Mouse (Mus musculus) G1E (cell line): Measurements from ENCODE around the gene Zbtb8a. TPM values are rescaled to one million over a fixed set of nuclear protein-coding genes. Genes with fewer than 3 reads are reported as not detected.

Experiments
- ATAC-seq: 2 replicates; pipeline ENCODE4 v1.8.0; 2016; ENCODE audit warnings: mild to moderate bottlenecking; ENCODE audit not compliant: insufficient number of reproducible peaks, poor library complexity, low FRiP score, severe bottlenecking; ENCODE audit errors: extremely low read depth
- DNase-seq: peaks from one replicate; pipeline ENCODE4 v3.0.0; 2012; ENCODE audit warnings: low spot score
- H3K27me3 ChIP-seq: 2 replicates; pipeline ENCODE4 v1.6.1; 2012; ENCODE audit warnings: mild to moderate bottlenecking, low read length, inconsistent platforms; ENCODE audit not compliant: insufficient read depth
- H3K36me3 ChIP-seq: replicated peaks from 2 replicates; pipeline ENCODE3; 2012; ENCODE audit warnings: mild to moderate bottlenecking, inconsistent platforms
- H3K4me1 ChIP-seq: 2 replicates; pipeline ENCODE4 v1.6.1; 2012; ENCODE audit warnings: low read depth, low read length, inconsistent platforms, mixed read lengths; ENCODE audit not compliant: insufficient read depth
- H3K4me3 ChIP-seq: 2 replicates; pipeline ENCODE4 v1.5.1; 2012; ENCODE audit warnings: low read depth, mild to moderate bottlenecking, inconsistent platforms, low read length, moderate library complexity, mixed read lengths
- H3K9me3 ChIP-seq: replicated peaks from 2 replicates; pipeline ENCODE4 v1.6.1; 2012; ENCODE audit warnings: inconsistent platforms
- CTCF ChIP-seq: IDR thresholded peaks from 2 replicates; pipeline ENCODE4 v1.5.1; 2012; ENCODE audit warnings: low read depth, low read length, inconsistent platforms, mixed read lengths
- GATA1 ChIP-seq: IDR thresholded peaks from 2 replicates; pipeline ENCODE4 v1.6.1; 2012; ENCODE audit warnings: borderline replicate concordance, low read length, inconsistent platforms, mixed read lengths
- GATA2 ChIP-seq: IDR thresholded peaks from 2 replicates; pipeline ENCODE4 v1.6.1; 2012; ENCODE audit warnings: low read depth, low read length, inconsistent platforms, borderline replicate concordance
- POLR2AphosphoS5 ChIP-seq: IDR thresholded peaks from 2 replicates; pipeline ENCODE4 v1.6.1; 2012; ENCODE audit warnings: low read depth, low read length, inconsistent platforms; ENCODE audit not compliant: insufficient replicate concordance
- TAL1 ChIP-seq: conservative IDR thresholded peaks from 2 replicates; pipeline ENCODE4 v1.6.1; 2012; ENCODE audit warnings: low read depth, low read length, inconsistent platforms, mixed read lengths
- polyA plus RNA-seq: library from polyadenylated mRNA; stranded (reverse); fragments of >175 nt; gene quantifications from 2 replicates; pipeline ENCODE4 v1.2.3, GENCODE M21; 2012
- total RNA-seq, 2 experiments: library from RNA; stranded (forward) in 1 of 2; stranded (reverse) in 1 of 2; fragments of 200-1000 nt in 1 of 2; fragments of >200 nt in 1 of 2; fragmentation: Nextera tagmentation in 1 of 2; gene quantifications; 2 replicates each; pipeline ENCODE4 v1.2.3; 2014 to 2017

Zbtb8a gene
- total and polyA plus RNA-seq, 3 experiments = 0.14 to 0.87 TPM; not detected in 1

DNA sequence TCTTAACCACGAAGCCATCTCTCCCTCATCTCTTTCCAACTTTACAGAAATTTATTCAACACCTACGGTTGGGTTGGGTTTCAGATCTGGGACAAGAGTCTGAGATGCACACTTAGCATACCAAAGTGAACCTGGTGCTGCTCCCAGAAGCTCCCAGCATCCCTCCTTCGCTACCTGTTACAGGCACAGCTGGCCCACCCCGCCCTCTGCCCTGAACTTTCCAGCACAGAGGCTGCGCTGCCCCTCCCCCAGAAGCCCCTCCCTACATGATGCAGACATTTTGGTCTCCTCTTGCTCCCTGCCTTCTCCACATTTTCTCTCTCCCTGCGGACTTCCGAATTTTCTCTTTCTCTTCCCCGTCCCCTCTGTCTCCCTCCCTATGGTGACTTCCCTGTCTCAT, 3.2 kb upstream of the Zbtb8a start:
- ATAC-seq (no peak), DNase-seq (no peak)
- Histone ChIP-seq H3K27me3 (peaks cover 11% of the 10 kb centered on the region), H3K4me3 (no peak overlapping the region), H3K36me3 (no peaks in the 10 kb centered on the region), H3K4me1 (peaks cover 28% of the 10 kb centered on the region), H3K9me3 (no peaks in the 10 kb centered on the region)
- no peak for TF ChIP-seq POLR2AphosphoS5
- no peak for TF ChIP-seq GATA2
- TF ChIP-seq TAL1 = no peak
- no peak for TF ChIP-seq CTCF
- TF ChIP-seq GATA1 = no peak

DNA sequence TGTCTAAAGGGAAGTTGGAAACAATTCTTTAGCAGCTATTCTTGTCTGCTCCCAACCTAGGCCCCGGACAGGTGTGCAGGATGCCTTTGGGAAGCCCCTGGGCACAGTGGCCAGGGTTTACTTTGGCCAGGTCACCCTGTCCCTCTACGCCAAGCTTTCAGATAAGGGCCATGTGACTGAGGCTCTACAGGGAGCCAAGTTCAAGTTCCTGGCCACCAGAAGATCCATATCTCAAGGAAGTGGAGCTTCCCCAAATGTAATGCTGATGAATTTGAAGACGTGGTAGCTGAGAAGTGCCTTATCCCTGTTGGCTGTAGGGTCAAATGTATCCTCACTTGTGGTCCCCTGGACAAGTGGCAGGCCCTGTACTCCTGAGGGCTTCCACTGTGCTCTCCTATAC, 1.9 kb upstream of the Zbtb8a start:
- H3K4me3 ChIP-seq = no peak overlapping the region
- DNase-seq = no peak
- H3K9me3 ChIP-seq = no peaks in the 10 kb centered on the region
- TF ChIP-seq CTCF (no peak), GATA2 (no peak), POLR2AphosphoS5 (no peak), TAL1 (no peak), GATA1 (no peak)
- H3K27me3 ChIP-seq = peaks cover 13% of the 10 kb centered on the region
- no peaks in the 10 kb centered on the region for H3K36me3 ChIP-seq
- peaks cover 18% of the 10 kb centered on the region for H3K4me1 ChIP-seq
- no peak for ATAC-seq

DNA sequence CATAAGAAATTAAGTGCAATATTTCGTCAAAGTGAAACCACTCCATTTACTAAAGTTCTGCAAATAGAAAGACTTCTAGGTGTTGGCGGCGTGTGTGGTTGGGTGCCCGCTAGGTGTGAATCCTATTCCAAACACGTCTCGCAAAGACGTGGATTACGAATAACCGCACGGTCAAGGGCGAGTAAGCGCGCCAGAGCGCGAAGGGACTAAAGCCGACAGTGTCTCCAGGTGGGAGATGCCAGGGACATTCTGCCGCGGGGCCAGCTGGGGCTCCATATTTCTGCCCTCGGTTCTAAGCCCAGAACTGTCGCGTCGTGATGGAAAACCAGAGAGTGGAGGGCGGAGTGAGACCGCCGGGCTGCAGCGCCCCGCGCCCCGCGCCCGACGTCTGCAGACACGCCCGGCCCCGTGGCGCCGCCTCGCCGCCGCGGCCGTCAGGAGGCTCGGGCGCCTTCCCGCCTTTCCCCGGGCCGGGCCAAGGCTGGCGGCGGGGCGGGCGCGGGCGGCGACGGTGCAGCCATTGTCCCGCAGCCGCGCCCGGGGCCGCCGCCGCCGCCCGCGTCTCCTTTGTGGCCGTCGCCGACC, 863 bp downstream of the Zbtb8a start:
- TF ChIP-seq GATA2 (no peak), TAL1 (no peak), CTCF (no peak), POLR2AphosphoS5 (no peak), GATA1 (no peak)
- ATAC-seq (no peak), DNase-seq (peak; percentile 28)
- H3K4me1 ChIP-seq = peaks cover 21% of the 10 kb centered on the region
- H3K36me3 ChIP-seq = no peaks in the 10 kb centered on the region
- H3K9me3 ChIP-seq = no peaks in the 10 kb centered on the region
- H3K27me3 ChIP-seq = peaks cover 13% of the 10 kb centered on the region
- peak overlapping the region; percentile 70 for H3K4me3 ChIP-seq

DNA sequence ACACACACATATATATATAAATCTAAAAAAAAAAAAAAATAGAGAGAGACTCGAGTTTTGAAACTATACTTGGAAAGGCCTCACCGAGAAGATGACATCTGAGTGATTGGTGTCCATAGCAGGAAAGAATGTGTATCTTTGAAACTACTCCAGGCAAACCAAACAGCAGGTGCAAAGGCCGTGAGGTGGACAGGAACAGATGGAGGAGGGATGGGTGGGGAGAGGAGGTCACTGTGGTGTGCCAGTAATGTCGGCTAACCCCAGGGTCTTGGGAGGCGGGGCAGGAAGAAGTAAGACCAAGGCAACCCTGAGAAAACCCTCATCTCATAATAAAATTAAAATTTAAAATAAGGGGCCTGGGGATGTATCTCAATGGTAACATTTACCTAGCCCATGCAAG, 2.1 kb downstream of the Zbtb8a start:
- peaks cover 21% of the 10 kb centered on the region for H3K4me1 ChIP-seq
- ATAC-seq = no peak
- H3K4me3 ChIP-seq = no peak overlapping the region
- H3K9me3 ChIP-seq = no peaks in the 10 kb centered on the region
- H3K36me3 ChIP-seq = no peaks in the 10 kb centered on the region
- peaks cover 13% of the 10 kb centered on the region for H3K27me3 ChIP-seq
- no peak for DNase-seq
- TF ChIP-seq TAL1 (no peak), CTCF (no peak), POLR2AphosphoS5 (no peak), GATA1 (no peak), GATA2 (no peak)

DNA sequence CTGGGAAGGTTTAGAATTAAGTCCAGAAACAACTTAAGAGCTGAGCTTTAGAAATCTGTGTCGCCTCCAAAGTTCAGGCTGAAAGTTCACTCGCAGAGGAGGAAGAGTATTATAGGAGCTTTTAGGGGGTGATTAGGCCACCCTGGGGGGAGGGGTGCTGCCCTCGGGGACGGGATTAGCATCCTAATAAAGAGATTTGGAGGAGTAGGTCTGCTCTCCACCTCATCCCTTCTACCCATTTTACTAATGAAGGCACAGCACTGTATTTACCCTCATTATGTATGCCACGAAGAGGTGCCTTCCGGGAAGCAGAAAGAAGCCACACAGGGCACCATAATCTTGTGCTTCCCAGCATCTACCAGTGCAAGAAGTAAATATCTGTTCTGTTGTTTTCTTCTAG, 2.9 kb downstream of the Zbtb8a start:
- H3K27me3 ChIP-seq = peaks cover 13% of the 10 kb centered on the region

DNA sequence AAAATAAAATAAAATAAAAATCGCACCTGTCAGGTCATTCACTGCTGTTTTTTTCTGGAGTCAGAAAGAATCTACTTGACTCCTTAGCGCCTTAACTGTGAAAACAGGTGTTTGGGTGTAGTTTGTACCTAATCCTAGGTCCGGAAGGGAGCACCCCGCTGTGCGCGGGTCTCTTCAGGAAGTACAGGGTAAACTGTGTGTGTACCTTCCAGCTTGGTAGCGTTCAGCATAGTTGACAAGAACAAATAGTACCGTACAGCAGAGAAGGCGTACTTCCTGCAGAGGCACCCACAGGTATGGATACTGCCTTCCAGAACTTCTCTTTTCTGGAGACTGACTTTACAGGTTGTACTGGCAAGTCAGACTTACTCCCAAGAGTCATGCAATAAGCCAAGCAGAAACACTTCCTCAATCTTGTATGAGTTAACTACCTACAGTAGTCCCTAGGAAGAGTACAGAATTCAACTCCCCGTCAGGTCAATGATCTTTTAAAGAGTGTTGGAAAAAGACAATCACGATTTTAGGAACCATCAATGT, 3.6 kb downstream of the Zbtb8a start:
- Histone ChIP-seq H3K4me1 (peaks cover 17% of the 10 kb centered on the region), H3K27me3 (peaks cover 13% of the 10 kb centered on the region), H3K9me3 (no peaks in the 10 kb centered on the region), H3K4me3 (no peak overlapping the region), H3K36me3 (no peaks in the 10 kb centered on the region)
- no peak for DNase-seq
- TF ChIP-seq CTCF (no peak), POLR2AphosphoS5 (no peak), GATA2 (no peak), GATA1 (no peak), TAL1 (no peak)
- ATAC-seq = no peak

More for the DNA sequence above, 2.9 kb downstream of the Zbtb8a start:
- no peak overlapping the region for H3K4me3 ChIP-seq
- no peaks in the 10 kb centered on the region for H3K9me3 ChIP-seq
- DNase-seq (no peak), ATAC-seq (no peak)
- no peak for TF ChIP-seq CTCF
- TF ChIP-seq GATA1 = no peak
- TF ChIP-seq GATA2 = no peak
- TF ChIP-seq TAL1 = no peak
- no peak for TF ChIP-seq POLR2AphosphoS5
- H3K4me1 ChIP-seq = peaks cover 21% of the 10 kb centered on the region
- H3K36me3 ChIP-seq = no peaks in the 10 kb centered on the region
